Mouse (Mus musculus) cerebral cortex, adult 2 months (tissue): Measurements from ENCODE around the gene Ift52.

Experiments
- WGBS: fragments of 180-500 bp; shearing (Covaris S2); methylation state at CpG from one replicate; pipeline ENCODE4 v1.1.7; 2018; 5-methylcytosine and 5-hydroxymethylcytosine counted together

Gene Ift52

DNA sequence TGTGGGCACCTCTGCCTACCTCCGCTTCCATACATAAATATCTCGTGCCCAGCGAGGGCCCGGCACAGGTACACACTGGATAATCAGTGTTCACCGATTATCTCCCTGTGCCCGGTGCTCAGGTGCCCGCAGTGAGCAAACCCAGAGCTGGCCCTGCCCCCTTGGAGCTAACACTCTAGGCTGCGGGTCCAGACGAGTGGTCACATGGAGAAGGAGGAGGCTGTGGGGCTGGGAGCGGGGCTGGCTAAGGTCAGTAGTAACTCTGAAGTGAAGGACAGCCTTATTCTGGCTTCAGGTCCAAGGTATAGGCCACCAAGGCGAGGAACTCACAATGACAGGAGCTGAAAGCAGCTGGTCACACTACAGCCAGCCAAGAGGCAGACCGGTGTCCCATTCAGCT is 57.7 kb downstream of the Ift52 start:
- 93% methylated on average over 12 of the region's 12 CpGs for WGBS

DNA sequence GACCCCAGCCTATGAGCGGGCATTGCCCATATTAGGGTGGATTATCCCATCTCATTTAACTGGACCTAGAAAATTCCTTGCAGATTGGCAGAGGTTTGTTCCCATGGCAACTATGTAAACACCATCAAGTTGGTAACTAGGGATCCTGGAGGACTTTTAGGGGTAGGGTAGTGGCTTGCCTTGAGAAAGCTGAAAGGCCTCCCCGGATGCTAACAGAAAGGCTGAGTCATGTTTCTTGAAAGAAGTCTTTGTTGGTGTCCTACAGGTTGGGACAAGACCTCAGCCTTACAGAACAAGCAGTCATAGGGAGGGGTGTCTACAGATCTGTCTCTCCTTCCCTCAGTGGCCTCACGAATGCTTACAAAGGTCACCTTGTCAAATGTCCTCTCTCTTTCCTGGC is 58.1 kb downstream of the Ift52 start:
- WGBS: 75% methylated on average over 3 of the region's 3 CpGs

DNA sequence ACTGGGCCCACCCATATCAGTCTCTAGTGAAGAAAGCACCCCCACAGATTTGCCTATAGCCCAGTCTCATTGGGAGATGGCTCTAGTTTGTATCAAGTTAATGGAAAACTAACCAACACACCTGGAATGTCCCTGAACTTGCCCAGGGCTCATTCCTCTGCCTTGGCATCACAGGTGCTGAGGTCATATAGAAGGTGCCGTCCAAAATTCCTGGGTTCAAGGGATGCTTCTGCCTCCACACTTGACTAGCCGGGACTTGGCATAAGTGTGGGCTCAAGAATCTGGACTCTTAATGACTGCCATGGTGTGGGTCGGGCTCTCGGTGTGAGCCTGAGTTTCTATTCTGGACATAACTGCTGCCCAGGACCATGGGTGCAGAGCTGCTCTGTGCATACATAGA is 61.9 kb downstream of the Ift52 start:
- WGBS: 98% methylated on average over 4 of the region's 4 CpGs

DNA sequence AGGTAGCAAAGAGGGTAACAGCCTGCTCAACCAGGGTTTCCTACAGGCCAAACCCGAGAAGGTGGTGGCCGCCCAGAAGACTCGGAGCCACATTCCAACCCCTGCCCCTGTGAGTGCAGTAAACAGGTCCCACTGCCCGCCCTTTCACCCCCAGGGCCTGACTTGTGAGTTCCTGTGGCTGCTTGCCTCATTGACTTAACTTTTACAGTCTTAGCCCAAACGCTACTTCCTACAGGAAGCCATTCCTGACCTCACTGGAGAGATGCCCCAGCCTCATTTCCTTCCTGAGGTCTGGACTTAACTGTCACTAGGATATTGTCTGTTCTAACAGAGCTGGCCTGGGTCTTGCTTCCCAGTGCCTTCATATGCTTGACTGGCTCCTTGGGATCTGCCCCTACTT is 65.4 kb downstream of the Ift52 start:
- WGBS: 82% methylated on average over 5 of the region's 5 CpGs

DNA sequence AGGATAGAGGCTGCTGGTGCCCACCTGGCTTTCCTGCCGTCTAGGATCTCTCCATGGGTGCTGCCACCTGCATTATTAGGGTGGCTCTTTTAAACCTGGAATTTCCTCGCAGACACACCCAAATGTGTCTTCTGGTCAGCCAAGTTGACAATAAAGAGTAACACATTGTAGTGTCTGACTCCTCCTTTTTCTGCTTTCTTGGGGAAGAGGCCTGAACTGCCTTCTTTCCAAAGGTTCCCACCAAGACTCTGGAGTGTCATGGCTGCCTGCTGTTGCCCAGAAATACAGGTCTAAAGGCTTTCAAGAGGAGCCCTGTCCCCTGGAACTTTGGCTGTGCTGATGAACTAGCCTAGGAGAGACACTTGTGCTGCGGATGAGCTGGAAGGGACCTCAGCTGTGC is 67.4 kb downstream of the Ift52 start:
- 94% methylated on average over 3 of the region's 3 CpGs for WGBS

DNA sequence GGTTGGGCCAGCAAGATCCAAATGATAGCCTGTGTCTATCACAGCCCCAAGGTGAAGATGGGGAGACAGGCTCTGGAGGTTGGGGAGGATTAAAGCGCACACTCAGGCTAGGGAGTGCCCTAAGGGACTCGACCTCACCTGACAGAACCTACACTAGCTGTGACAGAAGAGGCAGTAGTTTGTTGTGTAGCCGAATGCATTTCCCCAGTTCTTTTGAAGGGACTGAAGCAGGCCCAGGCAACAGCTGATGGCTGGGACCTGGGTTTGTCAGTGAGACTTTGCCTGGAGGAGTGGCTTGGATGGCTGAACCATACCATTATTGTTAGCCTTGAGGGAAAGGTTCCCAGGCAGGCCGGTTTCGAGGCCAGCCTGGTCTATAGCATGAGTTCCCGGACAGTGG is 67.9 kb downstream of the Ift52 start:
- 91% methylated on average over 6 of the region's 6 CpGs for WGBS

DNA sequence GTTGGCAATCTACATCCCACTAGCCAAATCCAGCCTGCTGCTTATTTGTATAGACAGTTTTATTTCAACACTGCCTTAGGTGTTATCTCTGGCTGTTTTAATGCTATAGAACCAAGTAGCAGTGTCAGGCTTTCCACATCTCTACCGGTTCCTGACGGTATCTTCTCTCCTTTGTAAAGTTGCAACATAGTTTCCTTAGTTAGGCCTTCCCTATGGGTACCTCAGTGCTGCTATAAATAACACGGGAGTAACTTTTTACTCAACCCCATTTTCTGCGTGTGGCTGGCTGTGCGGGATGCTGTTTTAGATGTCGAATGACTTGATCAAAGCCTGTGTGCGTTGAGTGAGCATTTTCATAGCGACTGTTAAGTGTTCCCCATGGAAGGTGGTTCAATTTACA is 69.4 kb downstream of the Ift52 start:
- 89% methylated on average over 8 of the region's 8 CpGs for WGBS

DNA sequence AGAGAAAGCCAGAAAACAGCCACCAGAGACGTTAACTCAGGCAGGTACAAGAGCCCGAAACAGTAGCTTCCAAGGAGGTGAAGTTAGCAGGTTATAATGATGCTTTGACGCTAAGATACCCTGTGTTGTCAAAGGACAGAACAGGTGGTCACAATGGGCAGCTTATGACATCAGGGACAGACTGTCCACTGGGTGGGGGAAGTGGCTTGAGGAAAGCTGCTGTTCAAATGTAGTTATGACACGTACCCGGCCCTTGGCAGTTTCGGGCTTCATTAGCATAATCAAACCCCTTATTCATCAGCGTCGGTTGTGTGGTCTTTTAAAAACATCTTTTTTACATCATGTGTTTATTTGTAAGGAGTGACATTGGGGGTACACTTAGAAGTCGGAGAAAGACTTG is 70.6 kb downstream of the Ift52 start, which contains the start of gene Gtsf1l:
Gene Gtsf1l, minus strand, starts transcription at position 128 of the 400 bp plus-strand sequence.
- 81% methylated on average over 9 of the region's 9 CpGs for WGBS

DNA sequence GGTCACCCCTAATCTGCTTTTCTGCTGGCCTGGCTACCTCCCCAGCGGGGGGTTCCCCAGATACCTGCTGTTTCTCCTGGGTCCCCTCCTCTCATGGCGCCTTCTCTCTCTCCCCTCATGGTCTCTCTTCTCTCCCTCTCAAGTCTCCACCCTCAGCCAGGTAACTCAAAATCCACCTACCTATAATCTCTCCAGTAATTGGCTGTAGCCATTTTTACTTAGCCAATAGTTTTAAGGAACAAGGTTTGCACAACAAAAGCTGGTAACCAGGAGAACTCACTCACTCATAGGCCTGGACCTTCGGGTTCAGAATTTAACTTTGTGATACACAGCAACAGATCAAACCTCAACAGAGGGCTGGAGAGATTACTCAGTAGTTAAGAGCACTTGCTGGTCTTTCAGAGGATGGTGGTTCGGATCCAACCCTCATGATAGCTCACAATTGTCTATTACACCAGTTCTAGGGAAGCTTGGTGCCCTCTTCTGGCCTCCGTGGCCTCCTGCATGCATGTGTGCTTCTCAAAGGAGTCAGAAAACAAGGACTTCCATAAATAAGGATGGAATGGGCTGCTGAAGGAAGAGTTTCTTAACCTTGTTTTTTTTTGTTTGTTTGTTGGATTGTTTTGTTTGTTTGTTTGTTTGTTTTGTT is 72.4 kb downstream of the Ift52 start:
- WGBS: 85% methylated on average over 5 of the region's 5 CpGs

DNA sequence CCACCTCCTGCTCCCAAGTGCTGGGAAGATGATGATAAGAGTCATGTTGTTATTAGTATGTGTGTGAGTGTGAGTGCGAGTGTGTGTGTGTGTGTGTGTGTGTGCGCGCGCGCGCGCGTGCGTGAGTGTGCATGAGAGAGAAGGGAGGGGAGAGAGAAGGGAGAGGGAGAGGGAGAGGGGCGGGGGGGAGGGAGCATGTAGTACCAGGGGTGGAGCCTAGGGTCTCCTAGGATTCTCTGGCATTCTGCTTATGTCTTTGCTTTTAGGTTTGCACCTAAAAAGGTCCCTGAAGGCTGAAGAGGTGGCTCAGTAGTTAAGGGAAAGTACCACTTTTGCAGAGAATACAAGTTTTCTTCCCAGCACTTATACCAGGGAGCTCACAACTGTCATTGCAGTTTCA is 77.8 kb downstream of the Ift52 start:
- 94% methylated on average over 10 of the region's 10 CpGs for WGBS
